9 mouse cellular contexts compared by ENCODE assay signal in genomic region chr2:74663291-74663925, GRCm38 (mm10). TPM values are rescaled to one million over a fixed set of nuclear protein-coding genes. Genes with fewer than 3 reads are reported as not detected.
DNase-seq lines count a peak whose midpoint lies in the region; ATAC-seq and TF ChIP-seq lines count a peak whose summit lies in the region.
"Had no signal": no experiment of that assay in that cellular context is flagged by ENCODE, and none has a peak within 500 bp of the region (broad histone marks: within the 10 kb centered on the region; RNA-seq: fewer than 3 reads in every experiment).

No protein-coding gene starts in this region.

- TF ChIP-seq EP300 in heart, adult 2 months (IDR thresholded peaks at IDR 0.05; ENCODE audit: insufficient read depth, low read depth, low read length): no peak
- TF ChIP-seq EP300 in liver, postnatal 0 days (IDR thresholded peaks at IDR 0.05; ENCODE audit: low read depth): no peak

- H3K27ac ChIP-seq in heart, adult 2 months: no peak overlapping the region
- H3K27ac ChIP-seq in liver, postnatal 0 days (ENCODE audit: low read depth): no peak overlapping the region
- H3K27ac ChIP-seq: heart, embryonic 15.5 days had no signal

- no peaks in the 10 kb centered on the region for H3K9me3 ChIP-seq in liver, postnatal 0 days (ENCODE audit: low read length)
- H3K9me3 ChIP-seq: heart, embryonic 15.5 days had no signal

- H3K4me3 ChIP-seq in heart, adult 2 months: no peak overlapping the region
- H3K4me3 ChIP-seq in liver, postnatal 0 days (ENCODE audit: low read depth, low read length): no peak overlapping the region
- H3K4me3 ChIP-seq: heart, embryonic 15.5 days had no signal

- H3K4me1 ChIP-seq in heart, adult 2 months (ENCODE audit: control insufficient read depth, insufficient read depth, low read length): no peaks in the 10 kb centered on the region
- peaks cover 4% of the 10 kb centered on the region for H3K4me1 ChIP-seq in liver, postnatal 0 days (ENCODE audit: insufficient read depth)

- DNase-seq in heart, adult 2 months: no peak
- no peak for DNase-seq in heart, adult 9 months (ENCODE audit: low spot score in 2 of 2)
- DNase-seq in urinary bladder, postnatal 25 days (ENCODE audit: low spot score): peak; percentile 18
- no peak for DNase-seq in urinary bladder, postnatal 4 days (ENCODE audit: low spot score in 2 of 2)
- DNase-seq in liver, postnatal 0 days: no peak
- DNase-seq in right cerebral cortex, postnatal 14 days: peak; percentile 71
- no peak for DNase-seq in heart, postnatal 25 days (ENCODE audit: low spot score)

- no peak for TF ChIP-seq POLR2A in heart, adult 2 months (IDR thresholded peaks at IDR 0.05; ENCODE audit: insufficient read depth, low read depth, low read length)

- no peak overlapping the region for H3K4me2 ChIP-seq in liver, postnatal 0 days (ENCODE audit: low read depth, low read length)
- H3K4me2 ChIP-seq: heart, embryonic 15.5 days had no signal

- ATAC-seq in granulocyte monocyte progenitor cell, adult 5-6 weeks (replicated peaks; ENCODE audit: poor library complexity, severe bottlenecking): peak; percentile 43; the same call in 1 of the 2 replicates
- ATAC-seq in liver, postnatal 0 days: no peak

- peak; percentile 77 for TF ChIP-seq CTCF in heart, adult 2 months (IDR thresholded peaks at IDR 0.05)
- peak; percentile 63 for TF ChIP-seq CTCF in liver, postnatal 0 days (IDR thresholded peaks at IDR 0.05; ENCODE audit: low read depth)

- intact Hi-C loops in heart, adult 2 months (cut with DNase I): loop anchor here (2.0 kb wide), 1 partner anchor 597 kb away; no protein-coding TSS in a partner anchor
- intact Hi-C loops in heart, postnatal 25 days (cut with DNase I): loop anchor here (2.0 to 10.0 kb wide), 4 partner anchors 363 to 1389 kb away; partner anchors contain the start of genes Chn1 and Sp9

- H3K9ac ChIP-seq in heart, adult 2 months (ENCODE audit: low read depth, low read length): no peak overlapping the region
- H3K9ac ChIP-seq in liver, postnatal 0 days (replicated peaks): no peak overlapping the region
- H3K9ac ChIP-seq: heart, embryonic 15.5 days had no signal

- 5% methylated on average over 18 of the region's 18 CpGs for WGBS in heart, adult 2 months
- 4% methylated on average over 18 of the region's 18 CpGs for WGBS in liver, postnatal 0 days (ENCODE audit: insufficient replicate concordance)

- H3K79me2 ChIP-seq in heart, adult 2 months (replicated peaks; ENCODE audit: control insufficient read depth, insufficient read depth, low read length): no peaks in the 10 kb centered on the region

- no peaks in the 10 kb centered on the region for H3K36me3 ChIP-seq in heart, adult 2 months (ENCODE audit: control insufficient read depth, insufficient read depth, low read length)
- H3K36me3 ChIP-seq in liver, postnatal 0 days (replicated peaks; ENCODE audit: insufficient read depth, low read length): no peaks in the 10 kb centered on the region
- H3K36me3 ChIP-seq: heart, embryonic 15.5 days had no signal

- H3K27me3 ChIP-seq in heart, adult 2 months (ENCODE audit: control insufficient read depth, insufficient read depth, low read length): peaks cover 35% of the 10 kb centered on the region
- peaks cover 96% of the 10 kb centered on the region for H3K27me3 ChIP-seq in liver, postnatal 0 days (ENCODE audit: insufficient read depth, low read length)

RNA-seq across cellular contexts. Expression of gene Evx2, which starts 4.1 kb away (rescaled TPM):
- not detected for total RNA-seq in heart, adult 2 months (2021)
- not detected in 2 replicates for polyA plus RNA-seq in heart, adult 2 months (2012; rRNA removed)
- total RNA-seq in granulocyte monocyte progenitor cell, adult 5-6 weeks (2014; fragmentation: Nextera tagmentation): not detected in 2 replicates
- not detected in 2 replicates for total RNA-seq in granulocyte monocyte progenitor cell, adult 5-6 weeks (2017)
- polyA plus RNA-seq in liver, postnatal 0 days (2015; fragmentation: Nextera tagmentation; extraction: Ambion mirVana): not detected in 2 replicates
- total RNA-seq in heart, postnatal 25 days (2021): not detected
- polyA plus RNA-seq: heart, embryonic 15.5 days had no signal

RNA-seq across cellular contexts. Expression of gene Hoxd13, which starts 4.7 kb away (rescaled TPM):
- not detected for total RNA-seq in heart, adult 2 months (2021)
- polyA plus RNA-seq in heart, adult 2 months (2012; rRNA removed): not detected in 2 replicates
- not detected in 2 replicates for total RNA-seq in granulocyte monocyte progenitor cell, adult 5-6 weeks (2014; fragmentation: Nextera tagmentation)
- total RNA-seq in granulocyte monocyte progenitor cell, adult 5-6 weeks (2017): not detected in 2 replicates
- polyA plus RNA-seq in liver, postnatal 0 days (2015; fragmentation: Nextera tagmentation; extraction: Ambion mirVana): not detected in 2 replicates
- not detected for total RNA-seq in heart, postnatal 25 days (2021)
- polyA plus RNA-seq: heart, embryonic 15.5 days had no signal

RNA-seq across cellular contexts. Expression of gene Hoxd12, which starts 11.4 kb away (rescaled TPM):
- not detected for total RNA-seq in heart, adult 2 months (2021)
- not detected in 2 replicates for polyA plus RNA-seq in heart, adult 2 months (2012; rRNA removed)
- not detected in 2 replicates for total RNA-seq in granulocyte monocyte progenitor cell, adult 5-6 weeks (2014; fragmentation: Nextera tagmentation)
- not detected in 2 replicates for total RNA-seq in granulocyte monocyte progenitor cell, adult 5-6 weeks (2017)
- not detected in 2 replicates for polyA plus RNA-seq in liver, postnatal 0 days (2015; fragmentation: Nextera tagmentation; extraction: Ambion mirVana)
- not detected for total RNA-seq in heart, postnatal 25 days (2021)
- polyA plus RNA-seq: heart, embryonic 15.5 days had no signal

RNA-seq across cellular contexts. Expression of gene Hoxd11, which starts 15.9 kb away (rescaled TPM):
- not detected for total RNA-seq in heart, adult 2 months (2021)
- not detected in 2 replicates for polyA plus RNA-seq in heart, adult 2 months (2012; rRNA removed)
- not detected in 2 replicates for total RNA-seq in granulocyte monocyte progenitor cell, adult 5-6 weeks (2014; fragmentation: Nextera tagmentation)
- not detected in 2 replicates for total RNA-seq in granulocyte monocyte progenitor cell, adult 5-6 weeks (2017)
- not detected in 2 replicates for polyA plus RNA-seq in liver, postnatal 0 days (2015; fragmentation: Nextera tagmentation; extraction: Ambion mirVana)
- total RNA-seq in heart, postnatal 25 days (2021): not detected
- polyA plus RNA-seq: heart, embryonic 15.5 days had no signal

RNA-seq across cellular contexts. Expression of gene Hoxd10, which starts 28.3 kb away (rescaled TPM):
- not detected for total RNA-seq in heart, adult 2 months (2021)
- 0.09 TPM in 1 of 2 replicates, not detected in the other for polyA plus RNA-seq in heart, adult 2 months (2012; rRNA removed)
- not detected in 2 replicates for total RNA-seq in granulocyte monocyte progenitor cell, adult 5-6 weeks (2014; fragmentation: Nextera tagmentation)
- not detected in 2 replicates for total RNA-seq in granulocyte monocyte progenitor cell, adult 5-6 weeks (2017)
- polyA plus RNA-seq in liver, postnatal 0 days (2015; fragmentation: Nextera tagmentation; extraction: Ambion mirVana): not detected in 2 replicates
- total RNA-seq in heart, postnatal 25 days (2021): not detected
- polyA plus RNA-seq: heart, embryonic 15.5 days had no signal

Comparison
In these comparisons a context has a peak if more than half of its experiments do, and no peak if none do; other contexts are left out.
1. DNase-seq: peak in urinary bladder, postnatal 25 days (single experiment) and right cerebral cortex, postnatal 14 days (single experiment); none in heart, adult 2 months (0 of 2), heart, adult 9 months (0 of 2), urinary bladder, postnatal 4 days (0 of 2), liver, postnatal 0 days (single experiment) and heart, postnatal 25 days (single experiment).